In genomic region chr10:24149135-24149781, GRCm38 (mm10) we compare ENCODE assay signal across 8 mouse cellular contexts. TPM values are rescaled to one million over a fixed set of nuclear protein-coding genes. Genes with fewer than 3 reads are reported as not detected.
A peak's percentile ranks its signal among the peaks of the same experiment; 100 is the strongest.
DNase-seq lines count a peak whose midpoint lies in the region; ATAC-seq and TF ChIP-seq lines count a peak whose summit lies in the region.

Gene Stx7, plus strand, starts transcription at chr10:24149302.

- H3K27me3 ChIP-seq in forebrain, embryonic 16.5 days (replicated peaks; ENCODE audit: control insufficient read depth, insufficient read depth, low read length): no peaks in the 10 kb centered on the region
- no peaks in the 10 kb centered on the region for H3K27me3 ChIP-seq in lung, embryonic 14.5 days (ENCODE audit: insufficient read depth, low read length)
- H3K27me3 ChIP-seq in thymus, adult 2 months (ENCODE audit: control insufficient read depth, insufficient read depth, low read length): no peaks in the 10 kb centered on the region

- 0% methylated on average over 32 of the region's 45 CpGs for WGBS in forebrain, embryonic 16.5 days
- whole genome bisulfite sequencing in lung, embryonic 14.5 days: under 1% methylated on average over 44 of the region's 45 CpGs
- WGBS in olfactory bulb, adult 2 months: under 1% methylated on average over 44 of the region's 45 CpGs
- under 1% methylated on average over 44 of the region's 45 CpGs for WGBS in thymus, adult 2 months

- H3K4me2 ChIP-seq in forebrain, embryonic 16.5 days (ENCODE audit: low read length): peak within 1 kb of the TSS; percentile 53
- peak within 1 kb of the TSS; percentile 66 for H3K4me2 ChIP-seq in lung, embryonic 14.5 days

- peak; percentile 99 for ATAC-seq in forebrain, embryonic 16.5 days
- peak; percentile 98 for ATAC-seq in lung, embryonic 14.5 days (ENCODE audit: insufficient read depth)

- peak within 1 kb of the TSS; percentile 8; the same call in 1 of the 2 replicates for H3K27ac ChIP-seq in ES-E14 (ENCODE audit: insufficient read depth, low read depth, low read length, poor library complexity, severe bottlenecking)
- peak within 1 kb of the TSS; percentile 46; the same call in 1 of the 2 replicates for H3K27ac ChIP-seq in forebrain, embryonic 16.5 days (ENCODE audit: low read length)
- H3K27ac ChIP-seq in layer of hippocampus, adult 2 months: peak within 1 kb of the TSS; percentile 94
- peak within 1 kb of the TSS; percentile 43; the same call in 1 of the 2 replicates for H3K27ac ChIP-seq in lung, embryonic 14.5 days (ENCODE audit: low read depth)
- peak within 1 kb of the TSS; percentile 24; the same call in 1 of the 2 replicates for H3K27ac ChIP-seq in olfactory bulb, adult 2 months (ENCODE audit: insufficient read depth, low read depth, low read length)
- H3K27ac ChIP-seq in thymus, adult 2 months (ENCODE audit: control insufficient read depth, insufficient read depth, low read length): no peak within 1 kb of the TSS

- H3K4me1 ChIP-seq in ES-E14 (ENCODE audit: control insufficient read depth in 2 of 2, insufficient read depth in 2 of 2, low read length in 2 of 2, poor library complexity in 1 of 2): no peaks in the 10 kb centered on the region; a peak in 1 of 4 replicates
- H3K4me1 ChIP-seq in forebrain, embryonic 16.5 days (replicated peaks; ENCODE audit: control insufficient read depth, insufficient read depth, low read length): peaks cover 13% of the 10 kb centered on the region
- no peaks in the 10 kb centered on the region for H3K4me1 ChIP-seq in lung, embryonic 14.5 days (ENCODE audit: insufficient read depth)
- H3K4me1 ChIP-seq in olfactory bulb, adult 2 months (ENCODE audit: control insufficient read depth, insufficient read depth, low read length): no peaks in the 10 kb centered on the region; the same call in 1 of the 2 replicates
- H3K4me1 ChIP-seq in thymus, adult 2 months (replicated peaks; ENCODE audit: control insufficient read depth, insufficient read depth, low read length): no peaks in the 10 kb centered on the region

- H3K4me3 ChIP-seq in ES-E14 (ENCODE audit: insufficient read depth in 1 of 2, low read depth in 1 of 2, low read length in 2 of 2, poor library complexity in 1 of 2, severe bottlenecking in 1 of 2): peak within 1 kb of the TSS; percentile 79 to 95
- peak within 1 kb of the TSS; percentile 78 for H3K4me3 ChIP-seq in forebrain, embryonic 16.5 days (replicated peaks; ENCODE audit: low read length)
- H3K4me3 ChIP-seq in layer of hippocampus, adult 2 months: peak within 1 kb of the TSS; percentile 70
- H3K4me3 ChIP-seq in lung, embryonic 14.5 days (ENCODE audit: low read depth, low read length): peak within 1 kb of the TSS; percentile 84
- peak within 1 kb of the TSS; percentile 95 for H3K4me3 ChIP-seq in olfactory bulb, adult 2 months (ENCODE audit: insufficient read depth, low read depth, low read length)
- H3K4me3 ChIP-seq in thymus, adult 2 months (ENCODE audit: control insufficient read depth, insufficient read depth, low read length): peak within 1 kb of the TSS; percentile 98

- DNase-seq in ES-E14 (ENCODE audit: low read depth, low spot score): peak; percentile 82
- peak; percentile 95 for DNase-seq in cerebellum, adult 11-12 months
- peak; percentile 93 to 94 for DNase-seq in heart, postnatal 36 days
- peak; percentile 93 for DNase-seq in layer of hippocampus, adult 2 months (ENCODE audit: low spot score in 2 of 2)
- peak; percentile 97 for DNase-seq in lung, embryonic 14.5 days
- DNase-seq in thymus, adult 2 months: peak; percentile 92

- H3K9me3 ChIP-seq in ES-E14 (ENCODE audit: control insufficient read depth, insufficient read depth, low read depth, low read length): no peaks in the 10 kb centered on the region
- no peaks in the 10 kb centered on the region for H3K9me3 ChIP-seq in forebrain, embryonic 16.5 days (ENCODE audit: control insufficient read depth, low read length)
- H3K9me3 ChIP-seq in lung, embryonic 14.5 days (ENCODE audit: low read depth, low read length): no peaks in the 10 kb centered on the region

- no peak for TF ChIP-seq CTCF in layer of hippocampus, adult 2 months (conservative IDR thresholded peaks at IDR 0.05)
- no peak for TF ChIP-seq CTCF in lung, embryonic 14.5 days (IDR thresholded peaks at IDR 0.05; ENCODE audit: low read depth)
- no peak for TF ChIP-seq CTCF in olfactory bulb, adult 2 months (IDR thresholded peaks at IDR 0.05; ENCODE audit: insufficient read depth, low read depth, low read length)
- 0 out of 2 replicates have a peak, but pooled peaks have one; percentile 31 for TF ChIP-seq CTCF in thymus, adult 2 months (IDR thresholded peaks at IDR 0.05; ENCODE audit: borderline replicate concordance, control insufficient read depth, extremely low read depth, insufficient read depth, low read length, poor library complexity)

- peak; percentile 62 for TF ChIP-seq POLR2A in olfactory bulb, adult 2 months (IDR thresholded peaks at IDR 0.05; ENCODE audit: insufficient read depth, low read depth, low read length)
- peak; percentile 68; the same call in 1 of the 2 replicates for TF ChIP-seq POLR2A in thymus, adult 2 months (IDR thresholded peaks at IDR 0.05; ENCODE audit: control insufficient read depth, extremely low read depth, insufficient read depth, low read length, poor library complexity)

- no peaks in the 10 kb centered on the region for H3K36me3 ChIP-seq in ES-E14 (ENCODE audit: control insufficient read depth, insufficient read depth, low read length, poor library complexity, severe bottlenecking)
- H3K36me3 ChIP-seq in forebrain, embryonic 16.5 days (ENCODE audit: control insufficient read depth, insufficient read depth): no peaks in the 10 kb centered on the region
- H3K36me3 ChIP-seq in lung, embryonic 14.5 days (ENCODE audit: insufficient read depth): no peaks in the 10 kb centered on the region
- H3K36me3 ChIP-seq in thymus, adult 2 months (ENCODE audit: control insufficient read depth, insufficient read depth, low read length): no peaks in the 10 kb centered on the region

- peak within 1 kb of the TSS; percentile 90 for H3K9ac ChIP-seq in ES-E14 (ENCODE audit: insufficient read depth, low read depth, low read length, poor library complexity, severe bottlenecking)
- peak within 1 kb of the TSS; percentile 80 for H3K9ac ChIP-seq in forebrain, embryonic 16.5 days (replicated peaks; ENCODE audit: low read depth, low read length)
- H3K9ac ChIP-seq in lung, embryonic 14.5 days: peak within 1 kb of the TSS; percentile 75

- in situ Hi-C loops in ES-E14 (cut with MboI; ENCODE audit: low sequenced_read_pairs in 2 of 2, unreplicated experiment in 2 of 2): no loop called here

- intact Hi-C loops in heart, postnatal 36 days (cut with DNase I): no loop called here

TF ChIP-seq in ES-E14, 5 proteins besides CTCF, POLR2A, EP300 and RAD21:
- 0 out of 2 replicates have a peak, but pooled peaks have one; percentile 16 for TF ChIP-seq HCFC1 (IDR thresholded peaks at IDR 0.05; ENCODE audit: borderline replicate concordance, insufficient read depth, low read length)
- no peak for TF ChIP-seq CHD2 (IDR thresholded peaks at IDR 0.05; ENCODE audit: low read depth, low read length)
- no peak for TF ChIP-seq ZC3H11A (IDR thresholded peaks at IDR 0.05; ENCODE audit: borderline replicate concordance, low read depth, low read length)

RNA-seq across cellular contexts. Expression of gene Stx7, which starts in this region (rescaled TPM):
- total RNA-seq in ES-E14 (2012; rRNA removed): 27.0 and 44.5 TPM in 2 replicates
- polyA plus RNA-seq in forebrain, embryonic 16.5 days (2015; fragmentation: Nextera tagmentation; extraction: Ambion mirVana): 287 and 301 TPM in 2 replicates
- 10 to 100 TPM; 41.6 to 46.6 TPM for total RNA-seq in heart, postnatal 36 days (2021)
- total RNA-seq in layer of hippocampus, adult 2 months (2021): 100 to 1,000 TPM; 131 to 136 TPM
- polyA plus RNA-seq in lung, embryonic 14.5 days (2014; fragmentation: Nextera tagmentation; extraction: Ambion mirVana): 76.1 and 77.8 TPM in 2 replicates
- polyA plus RNA-seq in olfactory bulb, adult 2 months (2012; ENCODE audit: insufficient read depth, insufficient read length, low replicate concordance, missing spikeins): not detected in 2 replicates
- polyA plus RNA-seq in thymus, adult 2 months (2012; rRNA removed): 42.2 and 46.3 TPM in 2 replicates
